Mouse (Mus musculus) heart, adult 2 months (tissue): ENCODE results near the gene Gm49388. TPM values are rescaled to one million over a fixed set of nuclear protein-coding genes. Genes with fewer than 3 reads are reported as not detected.

Experiments used
- DNase-seq, 2 experiments: peaks; one replicate each; pipeline ENCODE4 v3.0.0; 2021
- H3K27ac ChIP-seq: fragments of 200-600 bp; 2 replicates; pipeline ENCODE4 v1.8.1; 2022
- H3K27me3 ChIP-seq: fragments of 200-500 bp; 2 replicates; pipeline ENCODE4 v1.6.1; 2012; ENCODE audit warnings: mild to moderate bottlenecking, low read length, inconsistent platforms, mixed read lengths; ENCODE audit not compliant: control insufficient read depth, insufficient read depth
- H3K36me3 ChIP-seq: fragments of 200-500 bp; 2 replicates; pipeline ENCODE4 v1.6.1; 2012; ENCODE audit warnings: low read length, inconsistent platforms; ENCODE audit not compliant: control insufficient read depth, insufficient read depth
- H3K4me1 ChIP-seq: fragments of 200-500 bp; 2 replicates; pipeline ENCODE4 v1.6.1; 2011; ENCODE audit warnings: low read length; ENCODE audit not compliant: control insufficient read depth, insufficient read depth
- H3K4me3 ChIP-seq: fragments of 200-600 bp; 2 replicates; pipeline ENCODE4 v1.8.1; 2022
- H3K79me2 ChIP-seq: fragments of 200-500 bp; replicated peaks from 2 replicates; pipeline ENCODE4 v1.6.1; 2012; ENCODE audit warnings: mild to moderate bottlenecking, inconsistent platforms, low read length, moderate library complexity, mixed read lengths; ENCODE audit not compliant: control insufficient read depth, insufficient read depth
- H3K9ac ChIP-seq: fragments of 200-500 bp; 2 replicates; pipeline ENCODE4 v1.6.1; 2012; ENCODE audit warnings: low read depth, mild to moderate bottlenecking, control low read depth, inconsistent platforms, low read length, mixed read lengths
- CTCF ChIP-seq: fragments of 200-600 bp; IDR thresholded peaks from 2 replicates; pipeline ENCODE4 v1.8.1; 2022; ENCODE audit warnings: antibody characterized with exemption, mild to moderate bottlenecking, moderate library complexity
- EP300 ChIP-seq: fragments of 200-500 bp; IDR thresholded peaks from 2 replicates; pipeline ENCODE4 v1.6.1; 2011; ENCODE audit warnings: low read depth, low read length, control low read depth; ENCODE audit not compliant: insufficient read depth
- POLR2A ChIP-seq: fragments of 200-500 bp; IDR thresholded peaks from 2 replicates; pipeline ENCODE4 v1.6.1; 2011; ENCODE audit warnings: mild to moderate bottlenecking, low read depth, low read length, control low read depth; ENCODE audit not compliant: insufficient read depth
- WGBS: fragments of 180-500 bp; shearing (Covaris S2); methylation state at CpG from one replicate; pipeline ENCODE4 v1.1.7; 2018; 5-methylcytosine and 5-hydroxymethylcytosine counted together
- intact Hi-C: fragments of 180-260 bp; cut with DNase I; formaldehyde crosslinking; loops from one replicate; pipeline ENCODE4 v1.15.1; 2025
- polyA plus RNA-seq: library from polyadenylated mRNA; depleted of rRNA; stranded (reverse); fragments of >200 nt; gene quantifications from 2 replicates; pipeline ENCODE4 v1.2.3, GENCODE M21; 2012
- total RNA-seq, 2 experiments: library from RNA; stranded (reverse); gene quantifications; 2 replicates each; pipeline ENCODE4 v1.2.3; 2021

Gm49388 gene
- total and polyA plus RNA-seq, 3 experiments = 1.6 to 2.6 TPM; not detected in 1

DNA sequence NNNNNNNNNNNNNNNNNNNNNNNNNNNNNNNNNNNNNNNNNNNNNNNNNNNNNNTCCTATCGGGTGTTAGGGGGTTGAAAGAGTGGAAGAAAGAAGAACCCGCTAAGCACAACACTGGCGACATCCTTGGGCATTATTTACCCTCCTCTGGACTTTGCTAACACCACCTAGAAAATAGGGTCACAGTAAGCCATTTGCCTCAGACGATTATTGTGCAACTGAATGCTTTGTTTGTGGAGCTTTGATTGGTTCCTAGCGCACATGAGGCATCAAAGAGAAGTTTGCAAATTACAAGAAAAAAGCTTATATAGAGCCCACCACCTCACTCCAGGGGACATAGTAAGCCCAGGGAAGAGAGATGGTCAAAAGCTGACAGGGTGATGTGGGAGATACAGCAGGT, 23.4 kb downstream of the Gm49388 start:
- TF ChIP-seq POLR2A = no peak
- 64% methylated on average over 5 of the region's 5 CpGs for WGBS
- intact Hi-C loops = no loop called here
- H3K79me2 ChIP-seq = no peaks in the 10 kb centered on the region
- H3K4me3 ChIP-seq = no peak overlapping the region
- H3K27me3 ChIP-seq = no peaks in the 10 kb centered on the region
- H3K27ac ChIP-seq = no peak overlapping the region
- H3K9ac ChIP-seq = no peak overlapping the region
- DNase-seq = no peak
- H3K4me1 ChIP-seq = no peaks in the 10 kb centered on the region
- no peaks in the 10 kb centered on the region for H3K36me3 ChIP-seq

DNA sequence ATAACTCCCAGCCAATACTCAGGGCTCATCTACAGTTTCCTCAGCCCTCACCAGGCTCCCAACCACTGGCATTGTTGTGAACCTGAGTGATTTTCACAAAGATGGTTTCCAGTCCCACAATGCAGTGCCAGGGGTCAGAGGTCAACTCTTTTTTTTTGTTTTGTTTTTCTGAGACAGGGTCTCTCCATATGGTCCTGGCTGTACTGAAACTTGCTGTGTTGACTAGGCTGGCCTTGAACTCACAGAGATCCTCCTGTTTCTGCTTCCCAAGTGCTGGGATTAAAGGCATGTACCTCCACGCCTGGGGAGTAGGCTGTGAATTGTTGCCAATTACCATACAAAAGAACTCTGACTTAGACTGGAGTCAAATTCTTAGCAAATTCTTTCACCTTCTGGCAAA, 24.4 kb downstream of the Gm49388 start:
- 100% methylated on average over 1 of the region's 1 CpGs for WGBS
- no peaks in the 10 kb centered on the region for H3K36me3 ChIP-seq
- no peak for DNase-seq
- TF ChIP-seq EP300 (no peak), POLR2A (no peak), CTCF (no peak)
- no peaks in the 10 kb centered on the region for H3K27me3 ChIP-seq
- intact Hi-C loops = loop anchor here (10.0 kb wide), 1 partner anchor 395 kb away; the partner anchor contains the start of gene Cox6a2
- H3K79me2 ChIP-seq = no peaks in the 10 kb centered on the region
- no peak overlapping the region for H3K9ac ChIP-seq
- no peak overlapping the region for H3K4me3 ChIP-seq
- peaks cover 7% of the 10 kb centered on the region for H3K4me1 ChIP-seq
- no peak overlapping the region for H3K27ac ChIP-seq

DNA sequence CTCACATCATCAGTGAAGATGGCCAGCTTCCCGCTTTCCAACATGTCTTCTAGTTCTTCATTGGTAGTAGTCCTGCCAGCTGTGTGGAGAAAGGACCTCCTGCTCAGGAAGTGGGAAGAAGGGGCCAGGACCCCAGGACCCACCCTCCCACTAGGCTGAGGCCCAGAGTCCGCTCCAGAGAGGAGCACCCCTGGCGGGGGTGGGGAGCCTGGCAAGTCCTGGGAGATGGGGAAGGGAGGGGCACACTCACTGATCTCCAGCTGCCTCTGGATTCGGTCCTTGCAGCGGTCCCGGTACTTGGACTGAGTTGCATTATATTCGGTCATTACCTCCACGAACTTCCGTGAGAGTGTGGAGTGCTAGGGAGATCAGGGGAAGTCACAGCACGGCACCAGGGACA, 25.2 kb downstream of the Gm49388 start:
- Histone ChIP-seq H3K27me3 (no peaks in the 10 kb centered on the region), H3K4me3 (no peak overlapping the region), H3K79me2 (no peaks in the 10 kb centered on the region), H3K27ac (no peak overlapping the region), H3K9ac (no peak overlapping the region), H3K4me1 (peaks cover 10% of the 10 kb centered on the region), H3K36me3 (no peaks in the 10 kb centered on the region)
- WGBS = 91% methylated on average over 10 of the region's 10 CpGs
- intact Hi-C loops = loop anchor here (10.0 kb wide), 1 partner anchor 394 kb away; the partner anchor contains the start of gene Cox6a2
- TF ChIP-seq POLR2A (no peak), CTCF (no peak), EP300 (no peak)
- no peak for DNase-seq

DNA sequence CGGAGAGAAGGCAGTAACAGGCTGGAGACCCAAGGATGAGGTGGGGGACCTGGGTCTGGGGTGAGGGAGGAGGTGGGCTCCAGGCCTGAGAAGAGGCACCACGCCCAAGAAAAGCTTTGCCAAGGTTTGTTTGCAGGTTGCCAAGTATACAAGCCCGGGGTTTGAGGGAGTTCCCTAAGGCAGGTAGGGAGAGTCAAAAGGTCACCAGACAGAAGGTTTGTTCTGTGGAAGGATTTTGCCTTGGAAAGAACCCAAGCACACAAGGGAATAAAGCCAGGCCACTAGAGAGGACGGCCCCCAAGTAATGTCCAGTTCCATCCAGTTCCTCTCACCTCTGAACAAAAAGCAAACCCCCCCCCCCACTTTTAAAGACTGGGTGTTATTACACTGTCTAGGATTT, 25.8 kb downstream of the Gm49388 start:
- TF ChIP-seq EP300 = no peak
- Histone ChIP-seq H3K36me3 (no peaks in the 10 kb centered on the region), H3K4me3 (no peak overlapping the region), H3K79me2 (no peaks in the 10 kb centered on the region), H3K4me1 (peaks cover 10% of the 10 kb centered on the region), H3K27ac (no peak overlapping the region), H3K9ac (no peak overlapping the region), H3K27me3 (no peaks in the 10 kb centered on the region)
- intact Hi-C loops = loop anchor here (10.0 kb wide), 1 partner anchor 394 kb away; the partner anchor contains the start of gene Cox6a2
- WGBS = 69% methylated on average over 4 of the region's 4 CpGs
- DNase-seq = no peak

DNA sequence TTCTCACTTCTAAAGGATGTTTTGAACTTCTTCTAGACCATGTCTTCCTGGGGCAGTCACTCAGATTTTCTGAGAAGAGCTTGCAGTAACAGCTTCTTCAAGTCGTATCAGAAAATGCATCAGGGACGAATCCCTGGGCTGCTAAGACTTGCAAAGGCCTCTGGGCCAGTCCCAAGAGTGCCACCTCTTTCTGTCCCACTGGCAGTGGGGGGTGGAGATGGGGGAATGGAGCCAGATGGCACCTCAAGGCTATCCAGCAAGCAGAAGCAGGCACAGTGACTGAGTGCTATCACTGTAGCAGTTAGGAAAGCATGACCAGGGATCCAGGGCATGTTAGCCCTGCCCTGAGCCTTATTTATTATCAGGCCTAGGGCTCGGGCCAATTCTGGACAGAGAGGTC, 26.9 kb downstream of the Gm49388 start:
- H3K79me2 ChIP-seq = no peaks in the 10 kb centered on the region
- H3K4me3 ChIP-seq = no peak overlapping the region
- peak overlapping the region; percentile 9; the same call in 1 of the 2 replicates for H3K27ac ChIP-seq
- 63% methylated on average over 3 of the region's 3 CpGs for WGBS
- H3K27me3 ChIP-seq = no peaks in the 10 kb centered on the region
- DNase-seq = no peak
- TF ChIP-seq CTCF (no peak), POLR2A (no peak), EP300 (no peak)
- H3K9ac ChIP-seq = no peak overlapping the region
- no peaks in the 10 kb centered on the region for H3K36me3 ChIP-seq
- intact Hi-C loops = loop anchor here (10.0 kb wide), 1 partner anchor 393 kb away; the partner anchor contains the start of gene Cox6a2
- peaks cover 10% of the 10 kb centered on the region for H3K4me1 ChIP-seq

DNA sequence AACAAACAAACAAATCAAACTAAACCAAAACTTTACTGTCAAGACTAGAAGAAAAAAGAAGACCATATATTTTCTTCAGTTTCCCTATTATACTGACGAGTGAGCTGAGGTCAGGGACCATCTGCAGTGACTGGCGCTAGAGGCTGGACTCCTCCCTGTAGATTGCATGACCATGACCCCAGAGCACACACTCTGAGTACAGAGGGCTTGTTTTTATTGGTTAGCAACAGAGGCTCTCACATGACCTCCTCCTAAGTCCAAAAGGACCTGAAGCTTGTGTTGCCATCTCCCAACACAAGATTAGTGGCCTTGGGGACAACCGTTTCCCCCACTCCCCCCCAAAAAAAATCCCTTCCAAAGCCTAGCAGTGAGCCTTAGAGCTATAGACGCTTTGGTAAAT, 28.4 kb downstream of the Gm49388 start:
- H3K9ac ChIP-seq = peak overlapping the region; percentile 54
- H3K4me1 ChIP-seq = peaks cover 10% of the 10 kb centered on the region
- peak overlapping the region; percentile 26 for H3K4me3 ChIP-seq
- 14% methylated on average over 4 of the region's 4 CpGs for WGBS
- no peaks in the 10 kb centered on the region for H3K36me3 ChIP-seq
- TF ChIP-seq EP300 (0 out of 2 replicates have a peak, but pooled peaks have one; percentile 23), POLR2A (0 out of 2 replicates have a peak, but pooled peaks have one; percentile 8), CTCF (no peak)
- no peaks in the 10 kb centered on the region for H3K79me2 ChIP-seq
- DNase-seq = no peak
- intact Hi-C loops = loop anchor here (1.0 to 10.0 kb wide), 2 partner anchors 14 to 391 kb away; partner anchors contain the start of genes Cox6a2 and Hsd3b7
- no peaks in the 10 kb centered on the region for H3K27me3 ChIP-seq
- peak overlapping the region; percentile 83 for H3K27ac ChIP-seq
